Mouse (Mus musculus) left cerebral cortex, adult 2 months (tissue): ENCODE data around the gene Tmco5b. TPM values are rescaled to one million over a fixed set of nuclear protein-coding genes. Genes with fewer than 3 reads are reported as not detected.

Source experiments
- DNase-seq, 2 experiments: peaks; one replicate each; pipeline ENCODE4 v3.0.0; 2021 to 2022; ENCODE audit warnings: low spot score in 2 of 2, mixed read lengths in 1 of 2; ENCODE audit errors: extremely low spot score in 1 of 2
- H3K27ac ChIP-seq: fragments of 200-600 bp; 2 replicates; pipeline ENCODE4 v1.8.1; 2022
- H3K4me3 ChIP-seq: fragments of 200-600 bp; 2 replicates; pipeline ENCODE4 v1.8.1; 2022
- CTCF ChIP-seq: fragments of 200-600 bp; IDR thresholded peaks from 2 replicates; pipeline ENCODE4 v1.8.1; 2022; ENCODE audit warnings: antibody characterized with exemption, mild to moderate bottlenecking, moderate library complexity
- intact Hi-C: fragments of 180-260 bp; cut with DNase I; formaldehyde crosslinking; loops from one replicate; pipeline ENCODE4 v1.15.1; 2025
- long read RNA-seq, 2 experiments: library from polyadenylated mRNA; stranded (forward); transcript quantifications; one replicate each; pipeline ENCODE4 v2.0.0; 2021; ENCODE audit warnings: borderline mapping rate in 2 of 2
- total RNA-seq, 2 experiments: library from RNA; stranded (reverse); gene quantifications; 2 replicates each; pipeline ENCODE4 v1.2.3; 2021

Tmco5b gene
- not detected for total RNA-seq
- long read RNA-seq, experiment 1, result 0 reads
- long read RNA-seq, experiment 2, result 0 reads

DNA sequence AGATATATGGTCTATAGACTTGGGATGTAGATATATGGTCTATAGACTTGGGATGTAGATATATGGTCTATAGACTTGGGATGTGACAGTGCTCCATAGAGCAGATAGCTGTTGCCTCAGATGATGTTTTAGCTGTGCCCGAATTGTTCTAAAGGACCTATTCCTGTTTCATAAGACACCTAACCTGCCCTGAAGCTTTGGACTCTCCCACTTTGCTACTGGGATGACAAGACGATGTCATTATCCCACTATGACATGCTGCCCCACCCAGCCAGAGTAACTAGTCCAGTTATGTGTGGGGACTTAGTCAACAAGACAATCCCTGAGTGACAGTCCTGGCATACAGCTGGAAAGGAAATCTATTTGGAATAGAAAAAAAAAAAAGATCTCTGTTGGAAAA is at the start of gene Tmco5b:
Tmco5b (plus strand) TSS at position 301 of the 400 bp plus-strand sequence.
- intact Hi-C loops, result no loop called here
- no peak within 1 kb of the TSS for H3K4me3 ChIP-seq
- no peak for DNase-seq
- no peak for TF ChIP-seq CTCF
- no peak within 1 kb of the TSS for H3K27ac ChIP-seq

DNA sequence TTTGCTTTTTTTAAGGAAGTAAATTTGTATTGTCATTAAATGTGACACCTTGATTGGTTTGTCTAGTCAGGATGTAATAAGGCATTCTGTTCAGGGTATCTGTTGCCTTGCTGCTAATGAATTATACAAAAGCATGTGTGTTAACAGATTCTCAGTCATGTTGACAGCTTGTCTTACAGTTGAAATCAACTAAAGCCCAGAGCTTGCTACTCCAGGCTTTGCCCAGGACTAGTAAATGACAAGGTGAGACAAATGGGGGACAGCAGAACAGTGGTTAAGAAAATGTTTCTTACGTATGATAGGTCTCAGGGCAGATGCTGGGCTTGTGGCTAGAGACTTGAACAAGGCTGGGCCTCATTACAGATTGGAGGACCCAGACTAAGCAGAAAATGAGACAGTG is 48.5 kb upstream of the Tmco5b start:
- H3K27ac ChIP-seq, result no peak overlapping the region

DNA sequence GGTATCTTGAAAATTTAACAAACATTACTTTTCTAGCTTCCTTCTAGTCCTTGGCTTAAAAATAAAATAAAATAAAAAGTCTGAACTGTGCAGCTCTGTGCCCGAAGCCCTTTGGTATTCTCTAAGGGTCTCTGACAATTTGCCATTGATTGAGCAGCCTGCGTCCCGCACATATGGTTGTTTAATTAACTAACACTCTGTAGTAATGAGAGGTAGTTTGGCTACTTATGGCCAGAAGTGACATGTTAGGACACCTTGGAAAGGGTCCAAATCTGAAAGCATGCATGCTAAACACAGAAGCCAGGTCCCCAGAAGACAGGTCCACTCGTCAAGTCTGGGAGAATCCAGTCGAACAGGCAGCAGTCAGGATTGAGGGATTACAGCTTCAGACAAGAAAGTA is 46.7 kb upstream of the Tmco5b start:
- DNase-seq, result no peak
- intact Hi-C loops, result no loop called here

More for the DNA sequence above, 48.5 kb upstream of the Tmco5b start:
- no peak for TF ChIP-seq CTCF
- no peak overlapping the region for H3K4me3 ChIP-seq
- DNase-seq, result no peak
- intact Hi-C loops, result no loop called here

DNA sequence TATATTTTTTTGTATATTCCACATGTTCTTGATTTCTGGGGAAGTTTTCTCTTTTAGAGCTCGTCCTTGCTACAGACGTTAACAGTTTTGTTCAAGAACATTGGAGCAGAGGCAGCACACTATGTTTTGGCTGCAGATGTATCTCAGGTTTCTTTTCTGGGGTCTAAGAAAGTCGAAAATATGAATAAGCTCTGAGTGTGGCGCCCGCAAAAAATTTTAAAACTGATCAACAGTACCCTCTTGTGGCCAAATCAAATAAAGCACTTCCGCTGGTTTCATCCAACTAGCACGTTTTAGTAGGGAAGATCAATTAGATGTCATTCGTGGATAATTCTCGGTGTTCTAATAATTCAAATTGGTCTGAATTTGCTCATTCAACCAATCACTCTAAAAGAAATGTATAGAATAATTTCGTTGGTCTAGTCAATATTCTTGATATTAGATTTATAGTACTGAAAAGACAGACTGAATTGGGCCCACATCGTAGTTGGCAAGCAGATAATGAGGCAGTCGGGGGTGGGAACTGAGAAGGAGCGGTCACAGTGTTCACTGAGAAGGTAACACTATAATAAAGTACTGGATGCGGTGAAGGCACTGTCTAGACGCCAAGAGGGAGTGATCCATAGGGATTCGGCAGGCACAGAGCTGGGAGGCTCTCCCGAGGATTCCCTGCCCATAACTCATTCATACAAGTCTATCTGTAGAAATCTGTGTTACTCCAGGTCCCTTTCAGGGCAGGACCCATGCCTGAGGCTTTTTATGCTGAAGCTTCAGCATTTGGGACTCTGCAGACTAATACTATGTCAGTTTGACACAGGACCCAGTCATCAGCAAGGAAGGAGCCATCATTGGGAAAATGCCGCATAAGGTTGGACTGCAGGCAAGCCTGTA is 17.1 kb downstream of the Tmco5b start:
- peak; percentile 51 to 61 for DNase-seq
- TF ChIP-seq CTCF, result peak; percentile 77
- Histone ChIP-seq H3K27ac (no peak overlapping the region), H3K4me3 (peak overlapping the region; percentile 20; the same call in 1 of the 2 replicates)
- intact Hi-C loops, result loop anchor here (2.0 to 10.0 kb wide), 3 partner anchors 502 to 928 kb away; partner anchors contain the start of gene Katnbl1

More for the DNA sequence above, 46.7 kb upstream of the Tmco5b start:
- no peak for TF ChIP-seq CTCF
- Histone ChIP-seq H3K27ac (no peak overlapping the region), H3K4me3 (no peak overlapping the region)

DNA sequence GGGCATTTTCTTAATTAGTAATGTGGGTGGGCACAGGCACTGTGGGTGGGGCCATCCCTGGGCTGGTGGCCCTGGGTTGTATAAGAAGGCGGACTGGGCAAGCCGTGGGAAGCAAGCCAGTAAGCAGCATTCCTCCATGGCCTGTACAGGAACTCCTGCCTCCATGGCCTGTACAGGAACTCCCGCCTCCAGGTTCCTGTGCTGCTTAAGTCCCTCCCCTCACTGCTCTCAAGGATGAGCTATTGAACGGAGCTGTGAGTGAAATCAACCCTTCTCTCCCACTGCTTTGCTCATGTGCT is 17.7 kb downstream of the Tmco5b start:
- intact Hi-C loops, result loop anchor here (2.0 to 10.0 kb wide), 3 partner anchors 502 to 928 kb away; partner anchors contain the start of gene Katnbl1
- TF ChIP-seq CTCF, result no peak
- Histone ChIP-seq H3K27ac (no peak overlapping the region), H3K4me3 (no peak overlapping the region)
- DNase-seq, result no peak

DNA sequence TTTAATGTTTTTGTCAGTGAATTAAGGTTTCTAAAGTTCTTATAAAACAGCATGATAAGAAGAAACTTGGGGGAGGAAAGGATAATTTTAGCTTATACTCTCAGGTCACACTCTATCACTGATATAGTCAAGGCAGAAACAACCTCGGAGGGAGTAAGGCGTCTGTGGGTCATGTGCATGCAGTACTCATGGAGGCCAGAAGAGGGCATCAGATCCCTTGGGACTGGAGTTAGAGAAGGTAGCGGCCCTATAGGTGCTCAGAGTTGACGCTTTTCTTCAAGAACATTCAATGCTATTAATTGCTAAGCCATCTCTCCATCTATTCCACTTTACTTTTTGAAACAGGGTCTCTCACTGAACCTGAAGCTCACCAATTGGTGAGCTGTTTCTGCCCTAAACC is 19.8 kb downstream of the Tmco5b start:
- TF ChIP-seq CTCF, result peak; percentile 94
- intact Hi-C loops, result loop anchor here (1.0 to 10.0 kb wide), 4 partner anchors 93 to 931 kb away; partner anchors contain the start of gene Katnbl1
- H3K4me3 ChIP-seq, result no peak overlapping the region

DNA sequence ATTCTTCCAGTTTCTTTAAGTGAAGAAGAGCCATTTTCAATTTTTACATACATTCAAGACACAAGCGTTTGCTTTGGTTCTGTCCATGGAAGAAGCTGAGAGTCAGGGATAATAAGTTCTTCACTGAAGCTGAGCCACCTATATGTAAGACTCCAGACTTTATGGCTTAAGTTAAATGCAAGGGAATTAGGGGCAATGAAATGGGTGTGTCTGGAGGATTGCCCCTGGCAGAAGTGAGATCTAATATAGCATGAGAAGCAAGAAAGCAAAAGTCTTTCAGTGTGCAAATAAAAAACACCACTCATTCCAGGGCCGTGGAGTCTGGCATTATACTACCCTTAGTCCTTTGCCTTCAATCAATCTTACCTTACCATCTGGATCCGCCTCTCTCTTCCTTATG is 25.7 kb downstream of the Tmco5b start:
- DNase-seq, result no peak
- no peak for TF ChIP-seq CTCF
- intact Hi-C loops, result no loop called here
- Histone ChIP-seq H3K4me3 (no peak overlapping the region), H3K27ac (no peak overlapping the region)

More for the DNA sequence above, 19.8 kb downstream of the Tmco5b start:
- peak; percentile 76 to 88 for DNase-seq
- no peak overlapping the region for H3K27ac ChIP-seq

DNA sequence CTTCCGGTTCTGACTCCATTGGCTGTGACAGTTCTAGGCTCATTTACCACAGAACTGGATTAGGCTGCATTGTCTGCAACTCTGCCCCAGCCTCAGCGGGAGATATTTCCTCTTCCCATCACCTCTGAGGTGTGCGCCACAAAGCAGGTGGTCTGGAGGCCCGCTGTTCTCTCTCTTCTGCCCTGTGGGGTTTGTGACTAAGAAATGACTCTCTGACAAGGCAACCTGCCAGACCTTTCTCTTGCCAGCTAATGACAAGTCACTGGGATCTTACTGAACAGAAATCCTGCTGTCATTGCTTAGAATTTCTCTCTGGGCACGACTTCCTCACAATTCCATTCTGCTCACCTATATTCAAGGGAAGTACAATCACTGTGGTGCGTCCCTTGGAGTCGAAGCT is 37.5 kb downstream of the Tmco5b start:
- TF ChIP-seq CTCF, result no peak
- no peak for DNase-seq
- no peak overlapping the region for H3K27ac ChIP-seq
- intact Hi-C loops, result loop anchor here (10.0 kb wide), 1 partner anchor 502 kb away; the partner anchor contains the start of gene Scg5
- H3K4me3 ChIP-seq, result no peak overlapping the region

DNA sequence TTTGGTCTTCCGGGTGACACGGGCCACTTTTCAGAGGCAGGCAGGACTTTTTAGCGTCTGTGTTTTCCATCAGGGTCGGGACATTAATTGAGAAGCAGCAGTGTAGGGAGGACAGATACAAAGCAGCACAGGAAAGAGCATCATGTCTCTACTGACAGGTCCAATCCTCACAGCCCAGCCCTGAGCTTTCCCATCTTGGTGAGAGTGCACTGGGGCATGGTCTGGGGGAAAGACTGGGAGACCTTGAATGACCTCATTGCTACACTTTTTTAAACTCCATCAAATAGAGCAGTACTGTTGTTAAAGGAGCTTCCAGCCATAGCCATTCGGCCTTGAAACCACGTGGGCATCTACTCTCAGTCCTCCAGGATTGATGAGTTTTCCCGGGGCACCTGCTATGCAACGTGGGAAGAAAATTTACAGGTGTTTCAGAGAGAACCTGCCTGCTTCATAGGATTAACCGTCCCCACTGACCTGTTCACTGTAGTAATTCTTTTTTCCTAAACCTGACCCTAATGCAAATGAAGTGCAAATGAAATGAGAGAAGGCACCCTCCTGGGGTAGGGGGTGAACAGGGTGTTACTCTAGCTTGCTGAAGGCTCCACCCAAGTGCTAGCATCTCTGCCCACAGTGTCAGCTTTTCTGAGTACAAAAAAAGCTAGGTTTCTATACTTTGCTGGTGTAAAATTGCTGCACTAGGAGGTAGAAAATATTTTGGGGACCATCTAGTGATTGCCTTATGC is 48.4 kb downstream of the Tmco5b start:
- no peak overlapping the region for H3K27ac ChIP-seq
- no peak for DNase-seq
- no peak for TF ChIP-seq CTCF
- no peak overlapping the region for H3K4me3 ChIP-seq
- intact Hi-C loops, result no loop called here

DNA sequence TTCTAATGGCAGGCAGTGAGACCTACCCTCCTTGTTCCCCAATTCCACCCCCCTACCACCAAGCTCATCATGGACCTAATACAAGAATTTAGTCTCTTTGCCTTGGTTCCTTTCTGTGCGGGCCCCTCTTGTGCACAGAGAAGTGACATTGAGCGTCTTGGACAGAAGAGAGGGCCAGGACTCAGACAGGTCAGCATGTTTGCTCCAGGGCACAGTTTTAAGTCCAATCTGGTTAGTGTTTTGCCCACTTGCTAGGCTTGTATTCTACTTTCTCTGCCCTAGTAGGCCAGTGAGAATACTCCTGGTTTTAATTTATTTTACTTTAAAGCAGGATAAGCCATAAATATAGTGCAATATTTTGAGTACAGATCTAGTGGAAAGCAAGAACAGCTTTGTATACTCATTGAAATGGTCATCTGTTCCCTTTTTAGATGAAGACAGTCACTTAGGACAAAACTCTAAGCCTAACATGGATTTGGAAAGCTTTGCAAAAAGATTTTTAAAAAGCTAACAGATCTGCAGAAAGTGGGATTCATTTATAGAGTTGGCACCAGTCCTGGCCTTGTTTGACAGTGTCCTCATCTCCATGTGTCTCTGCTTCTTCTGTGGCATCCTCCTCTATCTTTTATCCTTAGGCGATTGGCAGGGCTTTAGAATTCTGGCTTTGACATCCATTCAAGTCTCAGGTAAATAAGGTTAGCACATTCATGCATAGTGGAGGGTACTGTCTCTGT is 50.2 kb downstream of the Tmco5b start:
- peak overlapping the region; percentile 38; the same call in 1 of the 2 replicates for H3K27ac ChIP-seq
- TF ChIP-seq CTCF, result no peak
- intact Hi-C loops, result loop anchor here (5.0 kb wide), 1 partner anchor 52 kb away; no protein-coding TSS in a partner anchor
- H3K4me3 ChIP-seq, result no peak overlapping the region
- DNase-seq, result no peak

DNA sequence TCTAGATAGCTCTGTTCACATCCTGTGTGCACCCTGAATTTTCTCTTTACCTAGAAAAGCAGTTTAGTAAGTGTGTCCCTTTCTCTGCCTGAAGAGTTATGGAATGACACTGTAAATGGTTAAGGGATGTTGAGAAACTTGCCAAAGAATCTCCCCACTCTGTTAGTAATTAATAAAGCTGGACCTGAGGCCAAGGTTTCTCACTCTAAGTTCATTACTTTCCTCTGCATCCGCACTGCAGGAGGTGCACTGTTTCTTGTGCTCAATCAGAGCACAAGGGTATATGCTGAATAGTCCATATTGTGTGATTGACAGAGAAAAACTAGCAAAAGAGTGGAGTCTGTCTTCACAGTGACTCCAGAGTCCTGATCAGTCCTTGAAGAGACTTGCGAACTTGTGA is 59.0 kb downstream of the Tmco5b start:
- no peak for TF ChIP-seq CTCF
- Histone ChIP-seq H3K27ac (no peak overlapping the region), H3K4me3 (no peak overlapping the region)
- intact Hi-C loops, result no loop called here
- no peak for DNase-seq

Other genes with a start within 250 kb of the Tmco5b start
- gene Ryr3, start 68.6 kb upstream of the Tmco5b start, total RNA-seq, result 10 to 100 TPM; 26.3 to 33.7 TPM
- gene Fmn1, start 42.0 kb downstream of the Tmco5b start, total RNA-seq, result 10 to 100 TPM; 49.1 to 52.0 TPM